14 mouse cellular contexts compared by ENCODE assay signal in genomic region chr15:77359905-77360304, GRCm38 (mm10). TPM values are rescaled to one million over a fixed set of nuclear protein-coding genes. Genes with fewer than 3 reads are reported as not detected.
DNase-seq lines count a peak whose midpoint lies in the region; ATAC-seq and TF ChIP-seq lines count a peak whose summit lies in the region.
"Had no signal": no experiment of that assay in that cellular context is flagged by ENCODE, and none has a peak within 500 bp of the region (broad histone marks: within the 10 kb centered on the region; RNA-seq: fewer than 3 reads in every experiment).

No protein-coding gene starts in this region.

- no peak for ATAC-seq in forebrain, embryonic 13.5 days
- ATAC-seq in forebrain, embryonic 16.5 days, result no peak
- no peak for ATAC-seq in midbrain, embryonic 16.5 days
- ATAC-seq in stomach, postnatal 0 days (ENCODE audit: low FRiP score, low TSS enrichment), result no peak
- no peak for ATAC-seq in activated CD4-positive, CD25-positive, alpha-beta regulatory T cell, adult 4 months

- no peak overlapping the region for H3K4me3 ChIP-seq in forebrain, embryonic 13.5 days
- no peak overlapping the region for H3K4me3 ChIP-seq in forebrain, embryonic 16.5 days (replicated peaks; ENCODE audit: low read length)
- no peak overlapping the region for H3K4me3 ChIP-seq in midbrain, embryonic 10.5 days
- no peak overlapping the region for H3K4me3 ChIP-seq in midbrain, embryonic 16.5 days (ENCODE audit: low read depth, low read length)
- no peak overlapping the region for H3K4me3 ChIP-seq in limb, embryonic 10.5 days
- no peak overlapping the region for H3K4me3 ChIP-seq in stomach, postnatal 0 days (ENCODE audit: low read depth, low read length)
- H3K4me3 ChIP-seq: erythroblast, embryonic 14.5 days; heart, embryonic 13.5 days; lung, embryonic 15.5 days; megakaryocyte, embryonic 14.5 days had no signal

- no peak overlapping the region for H3K4me2 ChIP-seq in forebrain, embryonic 13.5 days
- H3K4me2 ChIP-seq in forebrain, embryonic 16.5 days (ENCODE audit: low read length), result no peak overlapping the region
- no peak overlapping the region for H3K4me2 ChIP-seq in midbrain, embryonic 16.5 days (ENCODE audit: low read length)
- no peak overlapping the region for H3K4me2 ChIP-seq in stomach, postnatal 0 days (replicated peaks; ENCODE audit: low read depth)
- H3K4me2 ChIP-seq: heart, embryonic 13.5 days; lung, embryonic 15.5 days had no signal

- H3K4me1 ChIP-seq in forebrain, embryonic 13.5 days, result peaks cover 52% of the 10 kb centered on the region
- peaks cover 41% of the 10 kb centered on the region for H3K4me1 ChIP-seq in forebrain, embryonic 16.5 days (replicated peaks; ENCODE audit: control insufficient read depth, insufficient read depth, low read length)
- H3K4me1 ChIP-seq in midbrain, embryonic 10.5 days, result peaks cover 75% of the 10 kb centered on the region
- peaks cover 34% of the 10 kb centered on the region for H3K4me1 ChIP-seq in midbrain, embryonic 16.5 days (ENCODE audit: control insufficient read depth, insufficient read depth, low read length)
- H3K4me1 ChIP-seq in limb, embryonic 10.5 days, result peaks cover 58% of the 10 kb centered on the region
- no peaks in the 10 kb centered on the region for H3K4me1 ChIP-seq in stomach, postnatal 0 days (replicated peaks; ENCODE audit: control insufficient read depth, insufficient read depth)

- H3K9ac ChIP-seq in forebrain, embryonic 13.5 days, result peak overlapping the region; percentile 65; the same call in 1 of the 2 replicates
- no peak overlapping the region for H3K9ac ChIP-seq in forebrain, embryonic 16.5 days (replicated peaks; ENCODE audit: low read depth, low read length)
- no peak overlapping the region for H3K9ac ChIP-seq in midbrain, embryonic 16.5 days (ENCODE audit: low read depth, low read length)
- no peak overlapping the region for H3K9ac ChIP-seq in stomach, postnatal 0 days (ENCODE audit: low read length)
- H3K9ac ChIP-seq: lung, embryonic 15.5 days had no signal

- WGBS in forebrain, embryonic 13.5 days, result 95% methylated on average over 8 of the region's 8 CpGs
- WGBS in forebrain, embryonic 16.5 days, result 94% methylated on average over 8 of the region's 8 CpGs
- WGBS in midbrain, embryonic 10.5 days, result 92% methylated on average over 8 of the region's 8 CpGs
- WGBS in midbrain, embryonic 16.5 days, result 94% methylated on average over 8 of the region's 8 CpGs
- 93% methylated on average over 8 of the region's 8 CpGs for WGBS in limb, embryonic 10.5 days
- 89% methylated on average over 8 of the region's 8 CpGs for WGBS in stomach, postnatal 0 days

- H3K9me3 ChIP-seq in forebrain, embryonic 13.5 days (replicated peaks), result no peaks in the 10 kb centered on the region
- no peaks in the 10 kb centered on the region for H3K9me3 ChIP-seq in forebrain, embryonic 16.5 days (ENCODE audit: control insufficient read depth, low read length)
- H3K9me3 ChIP-seq in midbrain, embryonic 10.5 days (replicated peaks), result no peaks in the 10 kb centered on the region
- H3K9me3 ChIP-seq in midbrain, embryonic 16.5 days (replicated peaks; ENCODE audit: control insufficient read depth, low read length, poor library complexity, severe bottlenecking), result no peaks in the 10 kb centered on the region
- H3K9me3 ChIP-seq in limb, embryonic 10.5 days (replicated peaks), result no peaks in the 10 kb centered on the region
- no peaks in the 10 kb centered on the region for H3K9me3 ChIP-seq in stomach, postnatal 0 days (ENCODE audit: control insufficient read depth, low read length)
- H3K9me3 ChIP-seq: heart, embryonic 13.5 days; limb, embryonic 12.5 days; lung, embryonic 15.5 days had no signal

- no peaks in the 10 kb centered on the region for H3K27me3 ChIP-seq in forebrain, embryonic 13.5 days
- H3K27me3 ChIP-seq in forebrain, embryonic 16.5 days (replicated peaks; ENCODE audit: control insufficient read depth, insufficient read depth, low read length), result no peaks in the 10 kb centered on the region
- peaks cover 27% of the 10 kb centered on the region for H3K27me3 ChIP-seq in midbrain, embryonic 10.5 days (ENCODE audit: low read depth, poor library complexity, severe bottlenecking)
- no peaks in the 10 kb centered on the region for H3K27me3 ChIP-seq in midbrain, embryonic 16.5 days (ENCODE audit: control insufficient read depth, insufficient read depth, low read depth, low read length)
- H3K27me3 ChIP-seq in limb, embryonic 10.5 days (ENCODE audit: low read depth, poor library complexity, severe bottlenecking), result 0 out of 2 replicates have a peak, but pooled peaks cover 3% of the 10 kb centered on the region
- H3K27me3 ChIP-seq in stomach, postnatal 0 days (ENCODE audit: control insufficient read depth, insufficient read depth, low read length), result no peaks in the 10 kb centered on the region
- H3K27me3 ChIP-seq: heart, embryonic 13.5 days; limb, embryonic 12.5 days; lung, embryonic 15.5 days had no signal

- no peak for DNase-seq in midbrain, embryonic 10.5 days (ENCODE audit: low spot score)
- no peak for DNase-seq in limb, embryonic 10.5 days (ENCODE audit: low spot score)
- no peak for DNase-seq in stomach, postnatal 0 days (ENCODE audit: low spot score)
- no peak for DNase-seq in thymus, adult 18-20 months
- DNase-seq: cerebellum, postnatal 36 days had no signal

- no peaks in the 10 kb centered on the region for H3K36me3 ChIP-seq in forebrain, embryonic 13.5 days (ENCODE audit: poor library complexity, severe bottlenecking)
- no peaks in the 10 kb centered on the region for H3K36me3 ChIP-seq in forebrain, embryonic 16.5 days (ENCODE audit: control insufficient read depth, insufficient read depth)
- no peaks in the 10 kb centered on the region for H3K36me3 ChIP-seq in midbrain, embryonic 10.5 days
- H3K36me3 ChIP-seq in midbrain, embryonic 16.5 days (ENCODE audit: control insufficient read depth, insufficient read depth, low read length), result no peaks in the 10 kb centered on the region
- H3K36me3 ChIP-seq in limb, embryonic 10.5 days, result no peaks in the 10 kb centered on the region
- no peaks in the 10 kb centered on the region for H3K36me3 ChIP-seq in stomach, postnatal 0 days (ENCODE audit: control insufficient read depth, insufficient read depth, low read length)
- H3K36me3 ChIP-seq: heart, embryonic 13.5 days; limb, embryonic 12.5 days; lung, embryonic 15.5 days had no signal

- TF ChIP-seq EP300 in stomach, postnatal 0 days (optimal IDR thresholded peaks at IDR 0.05), result no peak

- no peak overlapping the region for H3K27ac ChIP-seq in forebrain, embryonic 13.5 days
- H3K27ac ChIP-seq in forebrain, embryonic 16.5 days (ENCODE audit: low read length), result no peak overlapping the region
- H3K27ac ChIP-seq in midbrain, embryonic 10.5 days (replicated peaks), result 0 out of 2 replicates have a peak overlapping the region, but pooled peaks have one; percentile 88
- H3K27ac ChIP-seq in midbrain, embryonic 16.5 days (ENCODE audit: low read length), result no peak overlapping the region
- H3K27ac ChIP-seq in limb, embryonic 10.5 days, result peak overlapping the region; percentile 93
- peak overlapping the region; percentile 70; the same call in 1 of the 2 replicates for H3K27ac ChIP-seq in stomach, postnatal 0 days (replicated peaks)
- H3K27ac ChIP-seq: heart, embryonic 13.5 days; limb, embryonic 12.5 days; lung, embryonic 15.5 days had no signal

- no peak for TF ChIP-seq CTCF in stomach, postnatal 0 days (IDR thresholded peaks at IDR 0.05; ENCODE audit: low read depth)

RNA-seq across cellular contexts. Expression of gene Apol7a, which starts 39.0 kb away (rescaled TPM):
- not detected in 2 replicates for polyA plus RNA-seq in forebrain, embryonic 13.5 days (2015; fragmentation: Nextera tagmentation; extraction: Ambion mirVana)
- not detected in 2 replicates for polyA plus RNA-seq in forebrain, embryonic 16.5 days (2015; fragmentation: Nextera tagmentation; extraction: Ambion mirVana)
- polyA plus RNA-seq in midbrain, embryonic 10.5 days (2016; fragmentation: Nextera tagmentation; extraction: Ambion mirVana), result not detected in 2 replicates
- not detected in 2 replicates for polyA plus RNA-seq in midbrain, embryonic 16.5 days (2015; fragmentation: Nextera tagmentation; extraction: Ambion mirVana)
- polyA plus RNA-seq in limb, embryonic 10.5 days (2016; fragmentation: Nextera tagmentation; extraction: Ambion mirVana), result not detected in 2 replicates
- polyA plus RNA-seq in stomach, postnatal 0 days (2015; fragmentation: Nextera tagmentation; extraction: Ambion mirVana), result 12.7 and 14.5 TPM in 2 replicates
- polyA plus RNA-seq in activated CD4-positive, CD25-positive, alpha-beta regulatory T cell, adult 4 months (2017; shearing (Covaris generic)), result not detected
- polyA plus RNA-seq: erythroblast, embryonic 14.5 days; limb, embryonic 12.5 days had no signal

RNA-seq across cellular contexts. Expression of gene Apol9a, which starts 51.0 kb away (rescaled TPM):
- polyA plus RNA-seq in forebrain, embryonic 13.5 days (2015; fragmentation: Nextera tagmentation; extraction: Ambion mirVana), result not detected in 2 replicates
- polyA plus RNA-seq in forebrain, embryonic 16.5 days (2015; fragmentation: Nextera tagmentation; extraction: Ambion mirVana), result 0.09 TPM in 1 of 2 replicates, not detected in the other
- 0.05 TPM in 1 of 2 replicates, not detected in the other for polyA plus RNA-seq in midbrain, embryonic 10.5 days (2016; fragmentation: Nextera tagmentation; extraction: Ambion mirVana)
- polyA plus RNA-seq in midbrain, embryonic 16.5 days (2015; fragmentation: Nextera tagmentation; extraction: Ambion mirVana), result not detected in 2 replicates
- polyA plus RNA-seq in limb, embryonic 10.5 days (2016; fragmentation: Nextera tagmentation; extraction: Ambion mirVana), result not detected in 2 replicates
- 2.3 and 3.1 TPM in 2 replicates for polyA plus RNA-seq in stomach, postnatal 0 days (2015; fragmentation: Nextera tagmentation; extraction: Ambion mirVana)
- polyA plus RNA-seq in activated CD4-positive, CD25-positive, alpha-beta regulatory T cell, adult 4 months (2017; shearing (Covaris generic)), result 10 to 100 TPM; 11.5 to 12.7 TPM
- polyA plus RNA-seq: erythroblast, embryonic 14.5 days; limb, embryonic 12.5 days had no signal

RNA-seq across cellular contexts. Expression of gene Rbfox2, which starts 53.1 kb away (rescaled TPM):
- 116 and 122 TPM in 2 replicates for polyA plus RNA-seq in forebrain, embryonic 13.5 days (2015; fragmentation: Nextera tagmentation; extraction: Ambion mirVana)
- polyA plus RNA-seq in forebrain, embryonic 16.5 days (2015; fragmentation: Nextera tagmentation; extraction: Ambion mirVana), result 212 and 226 TPM in 2 replicates
- 35.7 and 59.4 TPM in 2 replicates for polyA plus RNA-seq in midbrain, embryonic 10.5 days (2016; fragmentation: Nextera tagmentation; extraction: Ambion mirVana)
- 165 and 177 TPM in 2 replicates for polyA plus RNA-seq in midbrain, embryonic 16.5 days (2015; fragmentation: Nextera tagmentation; extraction: Ambion mirVana)
- polyA plus RNA-seq in limb, embryonic 10.5 days (2016; fragmentation: Nextera tagmentation; extraction: Ambion mirVana), result 45.8 and 62.6 TPM in 2 replicates
- polyA plus RNA-seq in stomach, postnatal 0 days (2015; fragmentation: Nextera tagmentation; extraction: Ambion mirVana), result 23.2 and 24.4 TPM in 2 replicates
- under 1 TPM in 1 of 2 experiments, not detected in 1; 0.05 TPM for polyA plus RNA-seq in activated CD4-positive, CD25-positive, alpha-beta regulatory T cell, adult 4 months (2017; shearing (Covaris generic))
- polyA plus RNA-seq: erythroblast, embryonic 14.5 days had no signal

Comparison
In these comparisons a context has a peak if more than half of its experiments do, and no peak if none do; other contexts are left out.
1. H3K27ac ChIP-seq: peak in midbrain, embryonic 10.5 days (single experiment), limb, embryonic 10.5 days (single experiment) and stomach, postnatal 0 days (single experiment); none in forebrain, embryonic 13.5 days (single experiment), forebrain, embryonic 16.5 days (single experiment) and midbrain, embryonic 16.5 days (single experiment).
2. RNA of gene Apol7a, which starts 39.0 kb away (polyA plus RNA-seq): 12.7 to 14.5 TPM in stomach, postnatal 0 days; not detected in midbrain, embryonic 16.5 days, not detected in forebrain, embryonic 13.5 days, not detected in forebrain, embryonic 16.5 days, not detected in midbrain, embryonic 10.5 days, not detected in limb, embryonic 10.5 days and not detected in activated CD4-positive, CD25-positive, alpha-beta regulatory T cell, adult 4 months; every median in the first group is over 10 times any median in the second.
3. RNA of gene Rbfox2, which starts 53.1 kb away (polyA plus RNA-seq): 212 to 226 TPM in forebrain, embryonic 16.5 days, 165 to 177 TPM in midbrain, embryonic 16.5 days, 116 to 122 TPM in forebrain, embryonic 13.5 days, 45.8 to 62.6 TPM in limb, embryonic 10.5 days, 35.7 to 59.4 TPM in midbrain, embryonic 10.5 days and 23.2 to 24.4 TPM in stomach, postnatal 0 days; 0.05 TPM in activated CD4-positive, CD25-positive, alpha-beta regulatory T cell, adult 4 months; every median in the first group is over 10 times any median in the second.